Mouse (Mus musculus): ENCODE results near the gene Slc22a3.
A peak's percentile ranks its signal among the peaks of the same experiment; 100 is the strongest.

Gene Slc22a3

DNA sequence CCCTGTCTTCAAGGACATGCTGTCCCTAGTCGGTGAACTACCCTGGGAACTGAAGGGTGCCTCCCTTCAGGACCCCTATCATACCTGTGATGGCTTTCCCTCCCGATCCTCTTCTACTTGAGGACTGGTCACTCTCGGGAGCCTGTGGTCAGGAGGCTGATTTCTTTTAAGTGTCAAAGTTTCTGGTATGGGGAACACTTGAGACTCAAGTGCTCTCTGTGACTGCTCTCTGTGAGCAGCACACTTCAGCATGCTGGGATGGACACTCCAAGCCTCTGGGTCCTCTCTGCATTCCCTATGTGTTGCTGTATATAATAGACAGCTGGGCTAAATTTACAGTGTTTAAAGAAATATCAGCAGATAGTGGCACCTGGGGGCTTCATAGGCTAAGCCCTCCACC is 39.9 kb downstream of the Slc22a3 start:
- DNase-seq (ENCODE audit: low spot score), result no peak

DNA sequence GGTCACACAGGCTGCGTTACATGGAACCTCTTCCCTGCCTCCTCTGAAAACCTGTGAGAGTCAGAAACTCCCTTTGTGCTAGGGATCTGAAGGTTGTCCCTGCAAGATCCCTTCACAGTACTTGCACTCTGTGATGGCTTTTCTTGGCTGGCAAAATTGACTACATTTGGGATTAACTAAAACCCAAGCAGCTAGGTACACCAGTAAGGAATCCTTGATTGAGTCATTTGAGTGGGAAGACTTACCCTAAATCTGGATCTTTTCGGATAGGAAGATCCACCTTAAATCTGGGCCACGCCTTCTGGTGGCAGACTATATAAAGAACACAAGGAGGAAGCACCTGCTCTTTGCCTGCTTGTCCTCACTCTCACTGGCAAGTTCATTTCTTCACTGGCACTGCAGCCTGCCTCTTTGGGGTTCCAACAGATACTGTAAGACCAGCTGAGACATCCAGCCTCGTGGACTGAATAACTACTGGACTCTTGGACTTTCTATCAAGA is 41.0 kb downstream of the Slc22a3 start:
- no peak for DNase-seq (ENCODE audit: low spot score)

DNA sequence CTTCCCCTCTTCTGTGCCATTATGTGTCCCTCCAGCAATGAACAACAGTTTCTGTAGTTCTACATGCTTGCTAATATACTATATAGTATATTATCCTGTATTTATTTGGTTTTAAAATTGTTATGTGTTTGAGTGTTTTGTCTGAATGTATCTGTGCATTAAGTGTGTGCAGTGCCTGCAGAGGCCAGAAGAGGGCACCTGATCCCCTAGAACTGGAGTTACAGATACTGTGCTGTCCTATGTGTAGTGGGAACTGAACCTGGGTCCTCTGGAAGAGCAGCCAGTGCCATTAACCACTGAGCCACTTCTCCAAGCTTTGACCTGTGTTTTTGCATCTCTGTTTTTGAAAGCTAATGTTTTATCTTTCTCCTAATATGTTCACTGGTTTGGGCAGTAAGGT is 46.3 kb downstream of the Slc22a3 start:
- DNase-seq (ENCODE audit: low spot score), result no peak

DNA sequence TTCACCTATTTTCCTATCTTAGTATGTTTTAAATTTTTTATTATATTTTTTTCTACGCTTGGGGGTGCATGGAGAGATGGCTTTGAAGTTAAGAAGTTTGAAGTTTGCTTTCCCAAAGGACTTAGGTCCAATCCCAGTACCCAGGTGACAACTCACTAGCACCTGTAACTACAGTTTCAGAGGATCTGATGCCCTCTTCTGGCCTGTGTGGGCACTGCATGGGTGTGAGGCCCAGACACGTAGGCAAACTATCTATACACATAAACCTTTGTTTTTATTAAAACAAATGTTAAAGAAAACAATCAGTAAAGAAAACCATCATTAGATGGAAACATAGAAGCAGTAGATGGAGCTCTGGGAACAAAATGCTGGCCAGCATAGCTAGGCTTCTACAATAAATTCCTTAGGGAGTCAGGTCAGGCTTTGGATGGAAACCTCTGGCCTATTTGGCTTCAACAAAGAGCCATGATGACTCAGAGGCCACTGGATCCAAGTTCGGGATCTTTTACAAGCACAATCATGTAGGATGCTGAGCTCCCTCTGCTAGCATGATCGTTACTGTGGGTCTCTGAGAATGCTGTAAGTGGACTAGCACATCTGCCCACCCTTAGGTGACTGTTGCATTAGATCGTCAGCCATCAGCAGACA is 52.2 kb downstream of the Slc22a3 start:
- DNase-seq (ENCODE audit: low spot score), result peak; percentile 31

DNA sequence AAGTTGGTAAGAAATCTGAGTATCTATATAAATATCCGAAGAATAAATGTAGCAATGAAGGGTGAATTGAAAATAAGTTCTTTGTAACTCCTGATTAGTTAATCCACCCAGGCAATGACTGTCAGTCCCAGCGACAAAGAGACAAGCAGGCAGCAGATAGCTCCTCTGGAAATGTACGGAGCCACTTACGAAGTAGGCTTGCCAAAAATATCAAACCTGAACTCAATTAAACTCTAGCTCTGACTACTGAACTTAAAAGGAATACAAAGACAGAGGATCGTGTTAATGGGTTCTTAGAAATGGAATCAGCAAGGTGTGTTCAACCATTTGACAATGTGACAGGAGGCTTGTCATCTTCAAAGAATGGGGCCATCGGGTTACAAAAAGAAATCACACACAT is 53.8 kb downstream of the Slc22a3 start:
- DNase-seq (ENCODE audit: low spot score), result no peak

DNA sequence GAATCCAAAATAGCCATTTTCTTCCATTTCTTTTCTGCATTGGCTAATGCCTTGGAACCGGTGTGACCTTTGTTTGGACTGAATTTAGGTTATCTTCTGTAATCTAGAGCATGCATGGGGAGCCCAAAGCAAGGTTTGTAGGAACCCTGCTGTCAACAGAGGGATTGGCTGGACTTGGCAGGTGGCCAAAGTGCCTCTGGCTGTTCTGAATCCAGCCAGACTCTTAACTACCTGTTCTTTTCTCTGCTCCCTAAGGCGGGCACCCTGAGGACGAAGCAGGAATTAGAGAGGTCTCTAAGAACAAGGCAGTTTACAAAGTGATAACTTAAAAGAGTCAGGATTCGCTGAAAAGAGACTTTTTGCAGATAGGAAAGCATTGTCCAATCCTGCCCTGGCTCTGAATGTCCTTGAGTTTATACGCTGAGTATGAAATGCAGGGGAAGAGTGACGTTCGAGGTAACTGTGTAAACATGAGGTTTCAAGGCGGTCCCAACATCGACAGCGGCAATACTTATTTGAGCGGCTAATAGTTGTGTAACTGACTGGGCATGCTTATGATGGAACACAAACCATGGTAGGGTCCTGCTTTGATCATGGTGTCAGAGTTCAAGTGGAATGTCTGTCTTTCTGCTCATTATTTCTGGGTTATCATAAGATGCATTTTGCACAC is 54.5 kb downstream of the Slc22a3 start:
- no peak for DNase-seq (ENCODE audit: low spot score)

DNA sequence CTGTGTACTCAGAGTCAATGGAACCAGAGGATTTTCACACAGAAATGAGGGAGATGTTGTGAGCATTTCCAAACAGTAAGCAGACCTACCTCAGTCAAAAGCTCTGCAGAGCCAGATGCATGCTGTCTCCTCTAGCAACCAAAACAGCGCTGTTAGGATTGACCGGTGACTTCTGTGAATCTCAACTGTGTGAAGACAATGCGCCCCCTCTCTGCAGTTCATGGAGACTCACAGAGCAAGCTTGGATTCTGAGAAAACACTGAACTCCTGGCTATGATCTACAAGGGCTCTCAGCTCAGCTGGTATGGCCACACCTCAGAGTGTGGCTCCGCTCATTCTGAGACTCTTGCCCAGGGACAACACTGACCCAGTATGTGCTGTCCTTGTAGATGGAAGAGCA is 56.3 kb downstream of the Slc22a3 start:
- peak; percentile 47 for DNase-seq (ENCODE audit: low spot score)

DNA sequence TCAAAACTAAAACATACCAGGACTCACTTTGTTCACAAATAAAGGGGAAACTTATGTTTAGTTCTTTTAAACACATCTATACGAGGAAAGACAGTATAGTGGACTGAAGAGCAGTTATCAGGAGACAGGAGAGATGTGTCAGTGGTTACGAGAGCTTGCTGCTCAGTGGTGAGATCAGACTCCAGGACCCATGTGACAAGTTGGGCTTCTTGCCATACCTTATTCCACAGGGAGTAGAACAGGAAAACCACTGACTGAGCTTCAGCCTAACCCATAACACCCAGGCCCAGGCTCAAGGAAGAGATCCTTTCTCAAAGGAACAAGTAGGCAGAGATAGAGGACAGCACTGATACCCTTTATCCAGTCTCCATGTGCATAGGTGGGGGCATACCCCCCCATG is 62.9 kb downstream of the Slc22a3 start:
- DNase-seq (ENCODE audit: low spot score), result no peak

DNA sequence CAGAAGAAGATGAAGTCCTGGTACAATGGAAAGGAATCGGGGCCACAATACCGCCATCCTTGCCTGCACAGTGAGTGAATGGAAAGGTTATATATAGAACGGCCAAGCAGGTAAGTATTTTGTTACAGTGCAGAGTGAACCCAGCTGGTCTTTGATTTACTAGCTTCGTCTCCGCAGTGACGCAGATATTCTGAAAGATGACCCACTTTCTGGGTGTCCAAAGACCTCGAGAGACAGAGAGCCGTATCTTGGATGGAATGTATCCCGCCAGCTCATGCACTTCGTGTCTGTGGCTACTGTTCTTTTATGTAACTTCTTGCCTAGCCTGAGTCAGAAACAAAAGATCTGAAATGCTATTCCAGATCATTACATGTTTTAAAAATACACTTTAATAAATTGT is 69.7 kb downstream of the Slc22a3 start:
- no peak for DNase-seq (ENCODE audit: low spot score)

DNA sequence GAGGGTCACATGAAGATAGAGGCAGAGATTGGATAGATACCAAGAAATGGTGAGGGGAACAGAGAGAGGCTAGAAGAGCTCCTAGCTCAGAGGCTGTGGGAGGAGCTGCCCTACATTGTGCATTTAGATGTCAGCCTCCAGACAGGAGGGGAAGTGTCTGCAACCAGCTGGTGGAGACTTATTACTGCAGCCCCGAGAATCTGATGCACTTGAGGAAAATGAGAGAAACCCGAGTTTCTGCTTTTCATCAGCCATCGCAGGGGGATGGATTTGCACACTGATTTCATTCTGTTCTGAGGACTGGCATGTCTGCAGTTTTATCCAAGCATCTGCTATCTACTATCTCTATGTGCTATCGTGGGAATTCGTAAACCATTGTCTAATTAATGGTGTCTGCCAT is 75.8 kb downstream of the Slc22a3 start:
- DNase-seq (ENCODE audit: low spot score), result no peak

DNA sequence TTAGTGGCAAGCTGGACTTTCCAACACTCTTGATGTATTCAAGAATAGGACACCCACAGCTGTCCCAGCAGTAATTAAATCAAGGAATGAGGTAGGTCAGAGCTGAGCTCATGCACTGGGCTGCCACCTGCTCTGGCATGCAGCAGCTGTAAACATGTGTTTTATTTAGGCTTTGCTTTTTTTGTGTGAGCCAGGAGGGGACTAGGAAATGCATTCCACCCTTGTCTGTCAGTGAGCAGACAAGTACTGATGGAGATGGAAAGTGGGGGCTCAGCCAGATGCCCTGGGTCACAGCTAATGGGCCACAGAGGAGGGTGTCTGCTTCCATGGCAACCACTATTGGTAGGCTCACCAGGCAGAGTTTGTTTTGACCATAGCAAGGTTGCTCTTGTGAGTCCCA is 79.1 kb downstream of the Slc22a3 start:
- peak; percentile 75 for DNase-seq (ENCODE audit: low spot score)

DNA sequence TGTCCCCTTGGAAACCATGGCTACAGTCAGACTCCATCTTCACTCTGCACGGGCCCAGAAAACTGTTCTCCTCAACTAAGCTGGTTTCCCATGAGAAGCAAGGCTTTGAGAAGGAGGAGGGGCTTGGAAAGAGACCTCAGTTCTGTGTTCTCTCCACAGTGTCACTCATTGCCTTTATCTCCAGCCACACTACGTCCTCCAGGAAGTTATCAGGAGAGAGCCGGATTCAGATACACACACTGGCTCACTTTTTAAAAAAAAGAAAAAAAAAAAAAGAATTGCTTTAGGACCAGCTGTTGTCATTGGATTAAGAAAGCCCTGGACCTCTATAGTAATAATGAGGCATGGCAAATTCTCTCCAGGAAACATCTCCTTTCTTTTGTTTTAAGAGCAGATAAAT is 80.3 kb downstream of the Slc22a3 start:
- DNase-seq (ENCODE audit: low spot score), result no peak

DNA sequence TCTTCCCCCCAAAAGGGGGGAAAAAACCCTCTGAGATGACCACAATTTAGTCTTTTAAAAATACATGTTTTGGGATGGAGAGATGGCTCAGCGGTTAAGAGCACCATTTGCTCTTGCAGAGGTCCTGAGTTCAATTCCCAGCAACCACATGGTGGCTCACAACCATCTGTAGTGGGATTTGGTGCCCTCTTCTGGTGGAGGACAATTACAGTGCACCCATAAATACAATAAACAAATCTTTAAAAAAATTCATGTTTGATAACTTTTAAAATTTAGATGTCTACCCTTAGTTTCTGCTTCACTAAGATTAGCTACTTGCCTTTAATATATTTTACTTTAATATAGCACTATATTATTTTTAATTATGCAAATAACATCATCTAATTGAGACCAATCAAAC is 85.4 kb downstream of the Slc22a3 start:
- no peak for DNase-seq (ENCODE audit: low spot score)

DNA sequence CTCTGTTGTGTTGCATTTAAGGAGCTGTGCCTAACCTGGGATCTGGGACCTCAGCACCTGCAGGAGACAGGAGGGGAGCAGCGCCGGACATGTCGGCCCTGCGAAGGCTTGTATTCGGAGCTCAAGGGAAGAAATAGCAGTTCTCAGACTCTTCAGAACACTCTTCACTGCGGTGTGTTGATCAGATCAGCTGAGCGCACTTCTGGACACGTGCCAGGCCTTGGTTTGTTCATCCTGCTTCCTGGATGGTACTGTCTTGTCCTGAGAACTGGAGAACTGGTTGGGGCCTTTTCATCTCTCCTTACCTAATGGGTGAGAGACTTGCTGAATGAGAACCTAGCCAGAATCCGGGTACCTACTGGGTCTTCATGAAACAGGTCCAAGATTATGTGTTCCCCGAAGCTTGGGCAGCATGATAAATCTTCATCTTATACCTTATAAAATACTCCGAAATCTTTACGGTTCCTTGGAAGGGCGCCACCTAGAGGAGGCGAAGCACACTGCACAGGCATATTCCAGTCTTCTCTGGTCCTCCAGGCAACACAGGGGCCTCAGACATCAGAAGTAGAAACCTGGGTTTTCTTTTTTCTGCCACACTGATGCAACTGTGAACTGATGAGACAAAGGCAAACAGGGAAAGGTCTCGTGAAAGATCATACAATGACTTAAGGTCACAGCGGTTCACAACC is 86.5 kb downstream of the Slc22a3 start:
- DNase-seq (ENCODE audit: low spot score), result no peak

DNA sequence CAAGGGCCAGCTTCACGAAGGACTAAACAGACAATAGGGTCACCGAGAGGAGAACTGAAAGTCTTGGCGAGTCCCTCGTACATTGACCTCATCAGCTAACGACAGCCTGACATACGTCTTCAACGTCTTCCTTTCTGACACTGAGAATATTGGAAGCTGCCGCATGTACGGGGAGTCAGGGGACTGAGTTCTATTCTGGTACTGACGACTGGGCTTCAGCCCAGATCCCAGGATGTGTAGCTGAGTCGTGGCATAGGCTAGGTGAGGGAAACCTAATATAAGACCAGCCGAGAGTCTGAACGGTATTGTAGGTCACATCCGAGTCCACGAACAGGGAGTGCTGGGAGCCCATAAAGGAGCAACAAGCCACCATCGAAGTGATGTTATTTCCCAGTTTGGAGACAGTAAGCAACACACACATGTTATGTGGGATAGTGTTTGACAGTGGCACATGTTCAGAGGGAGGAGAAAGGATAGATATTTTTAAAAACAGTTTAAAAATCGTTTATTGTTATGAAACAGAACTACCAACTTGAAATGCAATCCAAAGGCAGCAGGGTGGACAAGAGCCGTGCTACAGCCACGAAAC is 87.9 kb downstream of the Slc22a3 start:
- DNase-seq (ENCODE audit: low spot score), result no peak

DNA sequence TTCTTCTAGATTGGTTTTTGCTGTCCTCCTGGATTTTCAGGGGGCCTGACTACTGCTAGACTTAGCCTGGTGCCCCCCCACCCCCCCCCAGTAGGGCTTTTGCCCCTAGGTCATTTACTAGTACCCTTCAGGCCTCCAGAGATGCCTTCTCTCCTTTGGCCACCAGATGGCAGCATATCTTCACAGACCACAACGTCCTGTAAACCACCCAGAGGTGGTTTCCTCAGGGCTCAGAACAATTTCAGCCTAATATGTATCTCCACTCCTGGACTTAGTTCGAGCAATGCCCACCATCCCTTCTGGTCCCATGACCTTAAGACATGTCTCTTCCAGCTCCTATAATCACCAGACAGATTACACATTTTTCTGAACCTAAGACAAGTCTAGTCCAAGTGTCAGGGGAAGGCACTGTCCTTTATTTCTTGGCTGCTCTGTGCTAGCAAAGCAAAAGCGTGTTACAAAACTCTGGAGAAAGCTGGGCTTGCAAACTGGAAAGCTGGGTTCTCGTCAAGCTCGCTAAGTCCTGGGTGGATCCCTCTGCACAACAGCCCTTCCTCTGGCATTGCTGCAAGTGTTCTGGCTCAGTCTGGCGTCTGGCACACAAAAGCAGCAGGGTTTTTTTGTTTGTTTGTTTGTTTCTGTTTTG is 91.1 kb downstream of the Slc22a3 start:
- peak; percentile 89 for DNase-seq (ENCODE audit: low spot score)

DNA sequence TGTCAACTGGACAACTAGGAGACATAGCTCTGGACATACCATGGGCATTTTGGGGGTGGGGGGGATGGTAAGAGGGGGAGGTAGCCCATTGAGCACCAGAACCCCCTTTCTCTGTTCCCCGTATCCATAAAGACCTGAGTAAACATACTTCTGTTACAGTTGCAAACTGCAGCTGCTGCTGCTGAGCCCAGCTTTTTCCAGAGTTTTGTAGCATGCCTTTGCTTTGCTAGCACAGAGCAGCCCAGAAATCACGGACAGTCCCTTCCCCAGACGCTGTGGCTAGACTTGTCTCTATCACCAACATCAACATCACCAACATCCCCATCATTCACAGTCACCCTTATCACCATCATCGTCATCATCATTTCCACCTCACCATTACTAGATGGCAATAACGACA is 91.8 kb downstream of the Slc22a3 start:
- DNase-seq (ENCODE audit: low spot score), result no peak

DNA sequence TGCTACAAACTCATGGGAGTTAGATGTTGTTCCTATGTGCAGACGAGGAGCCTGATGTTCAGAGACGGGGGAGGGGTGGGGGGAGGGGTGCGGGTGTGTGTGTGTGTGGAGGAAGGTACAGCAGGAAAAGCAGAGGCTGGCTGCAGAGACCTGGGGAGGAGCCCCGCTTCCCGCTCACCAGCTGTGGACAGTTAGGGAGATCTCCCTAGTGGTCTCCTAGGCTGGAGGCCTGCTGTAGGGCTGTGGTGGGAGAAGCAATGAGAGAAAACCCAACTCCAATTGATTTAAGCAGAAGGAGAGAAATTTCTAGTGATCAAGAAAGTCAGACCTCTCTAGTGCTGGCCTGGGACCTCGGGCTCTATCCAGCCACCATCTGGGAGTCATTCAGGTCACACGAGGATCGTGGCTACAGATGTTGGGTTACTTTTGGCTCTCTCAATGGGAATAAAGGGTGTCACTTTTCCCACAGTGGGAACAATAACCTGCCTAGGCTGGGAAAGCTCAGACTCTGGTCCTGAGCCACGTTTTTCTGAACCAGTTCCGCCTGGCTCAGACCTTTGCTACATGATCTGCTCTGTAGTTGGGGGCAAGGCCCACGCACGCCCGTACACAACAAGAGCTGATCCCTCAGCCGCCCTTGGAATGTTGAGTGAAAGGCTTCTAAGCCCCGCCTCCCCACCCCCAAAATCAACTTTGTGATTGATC is 92.3 kb downstream of the Slc22a3 start:
- DNase-seq (ENCODE audit: low spot score), result peak; percentile 39

DNA sequence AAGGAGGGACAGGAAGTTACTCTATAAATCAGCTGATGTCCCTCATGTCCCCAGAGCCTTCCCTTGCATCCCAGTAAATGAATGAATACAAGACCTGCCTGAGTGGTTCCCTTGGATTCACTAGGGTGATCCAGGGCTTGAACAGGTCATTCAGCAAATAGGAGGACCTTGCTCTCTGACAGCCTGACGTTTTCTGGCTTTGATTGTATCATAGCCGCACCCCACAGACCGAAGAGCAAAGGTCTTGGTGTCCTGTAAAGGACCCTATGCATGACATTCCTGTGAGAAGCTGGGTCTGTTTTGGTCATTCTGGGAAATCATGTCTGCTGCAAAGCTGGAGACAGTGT is 94.6 kb downstream of the Slc22a3 start:
- no peak for DNase-seq (ENCODE audit: low spot score)

DNA sequence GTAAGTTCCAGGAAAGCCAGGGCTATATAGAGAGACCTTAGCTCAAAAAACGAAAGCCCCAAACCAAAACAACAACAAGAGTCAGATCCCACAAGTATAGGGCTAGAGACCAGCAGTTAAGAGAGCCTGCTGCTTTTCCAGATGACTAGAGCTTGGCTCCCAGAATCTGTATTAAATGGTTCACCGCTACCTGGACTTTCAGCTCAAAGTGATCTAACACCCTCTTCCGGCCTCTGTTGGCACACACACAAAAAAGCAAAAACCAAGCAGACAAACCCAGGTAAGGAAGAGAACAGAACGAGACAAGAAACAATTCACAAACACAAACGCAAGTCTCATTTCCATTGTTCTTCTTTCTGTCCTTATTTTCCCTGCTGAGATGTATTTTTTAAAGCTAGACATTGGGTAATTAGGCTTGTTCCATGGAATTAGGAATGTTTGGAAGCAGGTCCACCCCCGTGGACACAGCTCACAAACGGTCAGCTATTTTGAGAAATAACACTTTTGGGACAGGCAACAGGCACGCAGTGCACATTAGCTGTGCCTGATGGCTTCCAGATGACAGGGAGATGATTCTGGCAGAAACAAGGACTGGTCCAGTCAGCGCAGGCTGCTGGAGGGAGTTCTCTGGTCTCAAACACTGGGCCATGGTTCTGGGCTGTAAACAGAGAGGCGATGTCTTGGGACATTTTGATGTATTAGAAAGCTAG is 95.2 kb downstream of the Slc22a3 start:
- peak; percentile 50 for DNase-seq (ENCODE audit: low spot score)

DNA sequence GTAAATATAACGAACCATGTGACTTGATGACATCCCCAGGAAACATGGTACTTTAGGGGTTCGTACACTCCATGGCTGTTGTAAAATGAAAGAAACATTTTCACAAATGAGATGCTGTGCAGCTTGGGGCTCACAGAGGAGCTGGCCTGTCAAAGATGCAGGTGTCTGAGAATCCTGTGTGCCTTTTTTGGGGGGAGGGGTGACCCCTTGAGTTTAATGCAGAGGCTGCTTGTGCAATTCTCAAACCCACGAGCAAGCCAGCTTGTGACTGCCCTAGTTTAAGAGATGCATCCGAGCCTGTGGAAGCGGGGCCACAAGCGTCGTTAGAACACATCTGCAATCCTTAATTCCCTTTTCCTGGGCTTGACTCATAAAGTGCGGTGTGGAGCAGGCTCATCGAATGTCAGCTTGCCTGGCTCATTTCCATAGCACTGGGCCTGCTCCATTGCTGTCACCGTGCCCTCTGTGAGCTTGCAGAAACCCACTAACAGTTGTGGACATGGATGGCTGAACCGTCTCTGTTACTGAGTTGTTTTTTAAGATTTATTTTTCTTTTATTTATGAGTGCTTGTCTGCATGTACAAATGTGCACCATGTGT is 98.1 kb downstream of the Slc22a3 start:
- no peak for DNase-seq (ENCODE audit: low spot score)

All from embryo, embryonic 10.5 days (tissue).